Mouse (Mus musculus) stomach, postnatal 0 days (tissue): ENCODE measurements around the gene Emx1. TPM values are rescaled to one million over a fixed set of nuclear protein-coding genes. Genes with fewer than 3 reads are reported as not detected.
"Not testable (repeated sequence)": the region's sequence is repeated elsewhere in the genome, so short reads cannot be mapped to it uniquely, and the experiment has no call there.

ENCODE experiments used
- ATAC-seq: fragments of 200-750 bp; cut with Nextera tagmentation; 2 replicates; pipeline ENCODE4 v1.8.0; 2017; ENCODE audit not compliant: low FRiP score, low TSS enrichment
- DNase-seq: peaks from one replicate; pipeline ENCODE4 v3.0.0-alpha.2; 2016; ENCODE audit warnings: low spot score
- H3K27ac ChIP-seq: fragments of 300-500 bp; sonication (generic); replicated peaks from 2 replicates; pipeline ENCODE4 v1.5.1; 2014; ENCODE audit warnings: mild to moderate bottlenecking, control low read depth
- H3K27me3 ChIP-seq: fragments of 300-500 bp; sonication (generic); 2 replicates; pipeline ENCODE4 v1.6.1; 2014; ENCODE audit warnings: low read length; ENCODE audit not compliant: control insufficient read depth, insufficient read depth
- H3K36me3 ChIP-seq: fragments of 300-500 bp; sonication (generic); 2 replicates; pipeline ENCODE4 v1.6.1; 2014; ENCODE audit warnings: low read length, mixed read lengths; ENCODE audit not compliant: control insufficient read depth, insufficient read depth
- H3K4me1 ChIP-seq: fragments of 300-500 bp; sonication (generic); replicated peaks from 2 replicates; pipeline ENCODE4 v1.6.1; 2014; ENCODE audit warnings: antibody characterized with exemption; ENCODE audit not compliant: control insufficient read depth, insufficient read depth
- H3K4me2 ChIP-seq: fragments of 300-500 bp; sonication (generic); replicated peaks from 2 replicates; pipeline ENCODE4 v1.6.1; 2014; ENCODE audit warnings: low read depth, mild to moderate bottlenecking, control low read depth, moderate library complexity
- H3K4me3 ChIP-seq: fragments of 300-500 bp; sonication (generic); 2 replicates; pipeline ENCODE4 v1.5.1; 2014; ENCODE audit warnings: low read depth, low read length, control low read depth
- H3K9ac ChIP-seq: fragments of 300-500 bp; sonication (generic); 2 replicates; pipeline ENCODE4 v1.6.1; 2014; ENCODE audit warnings: mild to moderate bottlenecking, low read length, control low read depth, mixed read lengths
- H3K9me3 ChIP-seq: fragments of 300-500 bp; sonication (generic); 2 replicates; pipeline ENCODE4 v1.6.1; 2016; ENCODE audit warnings: low read length; ENCODE audit not compliant: control insufficient read depth
- CTCF ChIP-seq: IDR thresholded peaks from 2 replicates; pipeline ENCODE4 v1.5.1; 2016; ENCODE audit warnings: antibody characterized with exemption, low read depth, mild to moderate bottlenecking, moderate library complexity
- EP300 ChIP-seq: optimal IDR thresholded peaks from 2 replicates; pipeline ENCODE3; 2016; ENCODE audit warnings: antibody characterized with exemption
- WGBS: fragments of 180-500 bp; shearing (Covaris S2); extraction: QIAGEN DNeasy Blood & Tissue Kit; methylation state at CpG from one replicate; pipeline ENCODE4 v1.1.7; 2014; 5-methylcytosine and 5-hydroxymethylcytosine counted together
- polyA plus RNA-seq: library from polyadenylated mRNA; unstranded; fragments of >200 nt; fragmentation: Nextera tagmentation; extraction: Ambion mirVana; gene quantifications from 2 replicates; pipeline ENCODE4 v1.2.1, GENCODE M21; 2015

Gene Emx1
- not detected in 2 replicates for polyA plus RNA-seq

GRCm38 (mm10) chr6:85187340-85188211 lies at the start of gene Emx1:
Emx1 (plus strand) TSS chr6:85187438.
- Histone ChIP-seq H3K27me3 (peaks cover 35% of the 10 kb centered on the region), H3K4me2 (peak within 1 kb of the TSS; percentile 53), H3K9ac (no peak within 1 kb of the TSS), H3K36me3 (no peaks in the 10 kb centered on the region), H3K4me1 (no peaks in the 10 kb centered on the region), H3K9me3 (no peaks in the 10 kb centered on the region), H3K27ac (no peak within 1 kb of the TSS), H3K4me3 (peak within 1 kb of the TSS; percentile 35)
- 1% methylated on average over 68 of the region's 81 CpGs for WGBS
- ATAC-seq = peak; percentile 62
- no peak for TF ChIP-seq EP300
- TF ChIP-seq CTCF = no peak
- DNase-seq = peak; percentile 70

GRCm38 (mm10) chr6:85139534-85139933 lies 47.7 kb upstream of the Emx1 start:
- Histone ChIP-seq H3K27me3 (no peaks in the 10 kb centered on the region), H3K9ac (no peak overlapping the region), H3K27ac (no peak overlapping the region), H3K4me1 (no peaks in the 10 kb centered on the region), H3K4me2 (no peak overlapping the region), H3K9me3 (no peaks in the 10 kb centered on the region), H3K4me3 (no peak overlapping the region), H3K36me3 (no peaks in the 10 kb centered on the region)
- TF ChIP-seq EP300 (no peak), CTCF (peak; percentile 21)
- 89% methylated on average over 2 of the region's 2 CpGs for WGBS
- DNase-seq (no peak), ATAC-seq (no peak)

- H3K4me2 ChIP-seq, H3K27me3 ChIP-seq, H3K4me3 ChIP-seq, H3K9me3 ChIP-seq, H3K27ac ChIP-seq, H3K9ac ChIP-seq, H3K4me1 ChIP-seq, H3K36me3 ChIP-seq: not testable (repeated sequence)
- 13% methylated on average over 6 of the region's 7 CpGs for WGBS
- TF ChIP-seq CTCF = peak; percentile 78
- DNase-seq (peak; percentile 70), ATAC-seq (0 out of 2 replicates have a peak, but pooled peaks have one; percentile 17)
Measured at GRCm38 (mm10) chr6:85141013-85141412, 46.2 kb upstream of the Emx1 start.

- DNase-seq (no peak), ATAC-seq (no peak)
- H3K9me3 ChIP-seq = no peaks in the 10 kb centered on the region
- no peak overlapping the region for H3K9ac ChIP-seq
- H3K27me3 ChIP-seq = no peaks in the 10 kb centered on the region
- H3K4me2 ChIP-seq = no peak overlapping the region
- no peaks in the 10 kb centered on the region for H3K36me3 ChIP-seq
- no peaks in the 10 kb centered on the region for H3K4me1 ChIP-seq
- H3K27ac ChIP-seq = no peak overlapping the region
- TF ChIP-seq CTCF (no peak), EP300 (no peak)
- 58% methylated on average over 3 of the region's 3 CpGs for WGBS
- H3K4me3 ChIP-seq = no peak overlapping the region
Measured at GRCm38 (mm10) chr6:85144466-85144865, 42.8 kb upstream of the Emx1 start.

GRCm38 (mm10) chr6:85147636-85148035 lies 39.6 kb upstream of the Emx1 start:
- Histone ChIP-seq H3K9me3 (no peaks in the 10 kb centered on the region), H3K27ac (no peak overlapping the region), H3K36me3 (no peaks in the 10 kb centered on the region), H3K27me3 (no peaks in the 10 kb centered on the region), H3K4me3 (no peak overlapping the region), H3K4me2 (no peak overlapping the region), H3K4me1 (no peaks in the 10 kb centered on the region), H3K9ac (no peak overlapping the region)
- no peak for ATAC-seq
- DNase-seq = no peak
- TF ChIP-seq EP300 (no peak), CTCF (no peak)
- WGBS = 54% methylated on average over 3 of the region's 3 CpGs

- Histone ChIP-seq H3K9ac (no peak overlapping the region), H3K27me3 (no peaks in the 10 kb centered on the region), H3K4me3 (no peak overlapping the region), H3K9me3 (no peaks in the 10 kb centered on the region), H3K4me2 (no peak overlapping the region), H3K27ac (no peak overlapping the region), H3K36me3 (no peaks in the 10 kb centered on the region), H3K4me1 (no peaks in the 10 kb centered on the region)
- ATAC-seq (no peak), DNase-seq (peak; percentile 8)
- no peak for TF ChIP-seq EP300
- no peak for TF ChIP-seq CTCF
- WGBS = 70% methylated on average over 3 of the region's 3 CpGs
Measured at GRCm38 (mm10) chr6:85150386-85150785, 36.9 kb upstream of the Emx1 start.
